Mouse (Mus musculus): ENCODE results near the gene Ociad2.

Gene Ociad2

DNA sequence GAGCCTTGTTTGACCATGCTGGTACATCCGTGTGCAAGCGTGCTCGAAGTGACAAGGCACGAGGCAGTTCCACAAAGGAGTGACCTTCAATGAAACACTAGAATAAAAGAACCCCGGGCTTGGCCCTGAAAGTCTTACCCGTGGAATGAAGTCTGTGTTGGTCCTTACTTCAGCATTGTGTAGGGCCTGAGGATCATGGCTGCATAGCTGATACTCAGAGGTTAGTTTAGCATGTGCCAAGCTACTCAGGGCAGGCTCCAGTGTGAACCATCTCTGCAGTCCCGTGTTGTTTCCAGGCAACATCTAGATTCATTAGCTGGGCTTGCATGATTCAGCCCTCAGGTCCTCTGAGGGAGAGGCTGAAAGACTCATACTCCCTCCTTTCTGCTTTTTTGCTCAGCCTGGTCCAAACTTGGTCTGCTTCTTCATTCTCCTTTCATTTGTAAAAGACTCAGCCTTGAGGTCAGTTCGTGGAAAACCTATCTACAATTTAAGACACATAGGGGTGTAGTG, at the start of gene Ociad2:
Gene Ociad2, minus strand, starts transcription at position 306 of the 513 bp plus-strand sequence.
- DNase-seq (ENCODE audit: low spot score), result no peak

DNA sequence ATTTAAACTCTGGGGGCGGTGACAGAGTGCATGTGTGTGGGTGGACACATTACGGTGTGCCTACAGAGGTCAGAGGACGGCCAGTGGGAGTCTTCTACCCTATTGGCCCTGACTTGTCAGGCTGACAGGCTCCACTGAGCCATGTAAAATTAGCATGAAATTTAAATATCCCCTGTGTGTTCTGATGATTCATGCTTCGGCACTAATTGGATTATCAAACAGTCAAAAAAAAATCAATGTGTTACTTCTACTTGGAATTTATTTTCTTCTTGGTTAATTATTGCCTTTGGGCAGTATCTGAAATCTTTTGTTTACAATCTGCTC, 42.8 kb upstream of the Ociad2 start:
- DNase-seq (ENCODE audit: low spot score), result no peak

DNA sequence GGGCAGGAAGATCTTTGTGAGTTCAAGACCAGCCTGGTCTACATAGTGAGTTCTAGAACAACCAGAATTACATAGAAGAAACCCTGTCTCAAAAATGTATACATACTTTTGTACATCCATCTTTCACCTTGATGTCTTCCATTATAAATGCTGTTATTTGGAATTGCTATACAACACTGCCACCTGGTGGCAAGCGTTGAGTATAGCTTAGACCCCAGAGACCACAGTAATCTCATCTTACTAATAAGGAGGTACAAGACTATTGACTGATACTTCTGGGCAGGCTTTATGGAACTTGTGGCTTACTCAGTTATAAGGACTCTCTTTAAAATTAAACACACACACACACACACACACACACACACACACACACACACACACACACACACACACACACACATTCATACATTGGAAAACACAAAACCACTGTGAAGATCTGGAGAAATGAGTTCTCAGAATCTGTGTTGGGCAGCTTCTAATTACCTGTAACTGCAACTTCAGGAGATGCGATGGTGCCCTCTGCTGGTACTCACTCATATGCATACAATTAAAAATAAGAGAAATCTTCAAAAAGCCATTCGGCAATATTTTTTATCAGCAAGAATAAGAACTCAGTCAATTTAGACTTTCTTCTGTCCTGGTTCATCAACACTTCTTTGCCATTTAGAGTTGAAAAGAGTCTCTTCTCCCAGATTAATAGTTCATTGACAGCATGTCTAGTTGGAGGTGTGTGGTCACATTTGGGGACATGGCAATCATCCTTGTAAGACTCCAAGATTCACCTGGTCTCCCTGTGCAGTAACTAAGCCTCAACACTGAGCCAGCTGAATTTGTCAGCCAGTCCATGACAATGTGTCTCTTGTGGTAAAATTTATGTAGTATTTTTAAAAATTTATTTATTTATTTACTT, 42.2 kb upstream of the Ociad2 start:
- DNase-seq (ENCODE audit: low spot score), result peak; percentile 70

DNA sequence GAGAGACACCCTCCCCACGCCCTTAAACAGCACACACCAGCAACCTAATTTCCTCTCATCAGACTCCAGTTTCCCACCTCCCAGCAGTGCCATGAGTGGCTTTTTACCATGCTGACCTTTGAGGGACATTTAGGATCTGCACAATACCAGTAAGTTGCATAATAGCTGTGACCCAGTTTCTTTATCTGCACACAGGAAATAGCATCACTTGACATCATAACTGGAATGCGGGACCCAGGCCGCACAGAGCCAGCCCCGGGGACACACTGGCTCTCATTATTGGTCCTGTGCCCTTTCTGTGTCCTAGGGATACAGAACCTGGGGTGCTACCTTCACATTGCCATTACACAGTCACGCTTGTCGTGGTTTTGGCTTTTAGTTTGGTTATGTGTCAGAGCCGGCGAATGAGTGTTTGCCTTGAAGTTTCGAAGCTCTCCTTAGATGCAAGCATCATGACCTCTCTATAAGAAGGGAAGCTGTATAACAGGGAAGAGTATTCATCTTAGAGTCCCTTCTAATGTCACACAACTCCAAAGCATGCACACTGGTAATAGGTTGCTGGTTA, 41.2 kb upstream of the Ociad2 start:
- no peak for DNase-seq (ENCODE audit: low spot score)

DNA sequence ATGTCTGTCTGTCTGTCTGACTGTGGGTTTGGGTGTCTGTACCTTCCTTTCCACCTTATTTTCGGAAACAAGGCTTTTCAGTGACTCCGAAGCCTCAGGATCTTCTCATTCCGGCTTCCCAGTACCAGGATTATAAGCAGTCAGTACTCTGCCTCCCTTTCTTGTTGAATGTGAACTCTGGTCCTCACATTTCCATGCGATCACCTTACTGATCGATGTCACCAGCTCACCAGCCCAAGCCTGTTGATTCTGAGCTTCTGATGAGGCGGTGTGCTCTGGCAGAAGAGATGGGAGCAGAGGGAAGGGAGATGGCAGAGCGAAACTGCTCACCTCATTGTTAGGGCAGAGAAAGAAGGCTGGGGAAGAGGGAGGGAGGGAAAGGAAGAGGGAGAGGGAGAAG, 40.7 kb upstream of the Ociad2 start:
- no peak for DNase-seq (ENCODE audit: low spot score)

DNA sequence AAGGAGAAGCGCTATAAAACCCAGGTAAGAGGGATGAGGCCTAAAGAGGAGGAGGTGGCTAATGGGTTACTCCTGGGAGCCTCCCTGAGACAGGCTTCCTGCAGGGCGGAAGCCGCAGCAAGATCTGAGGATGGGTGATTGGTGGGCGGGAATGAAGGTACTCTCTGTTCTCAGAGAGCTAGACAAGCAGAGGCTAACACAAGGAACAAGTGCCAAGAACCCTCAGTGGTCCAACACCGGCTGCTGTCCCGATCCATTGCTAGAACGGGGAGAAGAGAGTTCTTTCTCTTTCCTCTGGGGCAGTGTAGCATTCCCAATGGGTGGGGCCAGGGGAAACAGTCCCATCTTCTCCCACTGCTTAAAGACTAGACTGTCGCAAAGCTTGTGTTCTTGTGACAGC, 40.0 kb upstream of the Ociad2 start:
- DNase-seq (ENCODE audit: low spot score), result no peak

DNA sequence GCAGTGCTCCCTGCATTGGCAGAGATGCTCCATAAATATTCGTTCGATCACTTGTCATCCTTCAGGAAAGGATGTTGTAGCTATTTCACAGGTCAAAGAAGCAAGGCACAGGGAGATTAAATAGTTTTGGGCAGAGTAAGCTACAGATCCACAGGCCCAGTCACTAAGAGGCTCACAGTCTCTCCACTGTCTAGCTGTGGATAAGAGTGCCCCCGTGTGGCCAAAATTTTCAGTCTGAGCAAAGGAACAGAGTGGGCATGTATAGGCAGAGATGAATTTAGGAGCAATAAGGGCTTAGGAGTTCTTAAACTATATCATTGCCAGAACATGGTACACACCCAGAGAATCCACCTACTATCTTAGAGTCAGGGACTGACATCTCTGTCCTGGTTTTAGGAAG, 39.1 kb upstream of the Ociad2 start:
- DNase-seq (ENCODE audit: low spot score), result peak; percentile 94

DNA sequence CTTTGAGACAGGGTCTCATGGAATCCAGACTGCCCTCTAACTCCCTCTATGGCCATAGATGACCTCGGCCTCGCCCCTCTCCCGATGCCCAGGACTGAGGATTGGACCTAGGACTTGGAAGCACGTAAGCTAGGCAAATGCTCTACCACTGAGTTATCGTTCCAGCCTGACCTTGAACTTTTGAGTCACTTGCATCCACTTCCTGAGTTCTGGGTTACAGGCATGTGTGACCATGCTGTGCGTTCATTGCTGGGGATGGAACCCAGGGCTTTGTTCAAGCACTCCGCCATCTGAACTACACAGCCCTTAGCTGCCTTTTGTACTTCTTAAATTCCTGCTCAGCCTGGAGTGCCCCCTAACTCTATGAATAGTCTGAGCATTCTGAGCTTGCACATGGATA, 35.7 kb upstream of the Ociad2 start:
- DNase-seq (ENCODE audit: low spot score), result no peak

DNA sequence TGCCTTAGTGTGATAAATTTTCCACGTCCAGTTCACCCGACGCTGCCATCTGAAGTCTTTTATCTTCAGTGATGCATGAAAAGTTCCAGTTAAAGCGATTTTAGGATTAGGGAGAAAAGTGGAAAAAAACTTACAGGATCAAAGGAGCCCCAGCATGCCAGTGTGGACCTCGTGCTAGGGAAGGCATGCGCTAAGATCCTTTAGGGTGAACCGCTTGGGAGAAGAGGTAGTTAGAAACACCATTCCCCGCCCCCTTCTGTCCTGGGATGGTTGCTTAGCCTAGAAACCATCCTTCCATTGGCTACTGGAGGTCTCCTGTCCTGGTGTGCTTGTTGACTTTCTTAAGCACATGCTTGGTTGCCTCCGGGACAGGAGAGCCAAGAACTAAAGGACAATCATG, 35.2 kb upstream of the Ociad2 start:
- DNase-seq (ENCODE audit: low spot score), result no peak

DNA sequence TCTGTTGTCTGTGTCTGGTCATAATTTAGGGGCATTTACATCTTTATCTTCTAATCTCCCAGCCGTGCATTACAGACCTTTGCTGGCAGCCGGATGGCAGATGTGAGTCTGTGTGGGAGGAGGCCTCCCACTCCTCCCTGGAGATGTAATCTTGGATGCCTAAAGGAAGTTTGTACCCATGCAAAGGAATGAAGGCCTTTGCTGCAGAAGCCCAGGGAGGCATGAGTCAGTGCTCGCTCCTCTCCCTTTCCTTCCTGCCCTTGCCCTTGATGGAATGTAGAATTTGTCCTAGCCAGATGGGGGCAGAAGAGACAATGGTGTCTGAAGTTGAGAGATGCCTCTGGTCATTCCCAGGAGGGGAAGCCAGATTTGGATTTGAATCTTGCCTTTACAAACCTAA, 32.4 kb upstream of the Ociad2 start:
- no peak for DNase-seq (ENCODE audit: low spot score)

DNA sequence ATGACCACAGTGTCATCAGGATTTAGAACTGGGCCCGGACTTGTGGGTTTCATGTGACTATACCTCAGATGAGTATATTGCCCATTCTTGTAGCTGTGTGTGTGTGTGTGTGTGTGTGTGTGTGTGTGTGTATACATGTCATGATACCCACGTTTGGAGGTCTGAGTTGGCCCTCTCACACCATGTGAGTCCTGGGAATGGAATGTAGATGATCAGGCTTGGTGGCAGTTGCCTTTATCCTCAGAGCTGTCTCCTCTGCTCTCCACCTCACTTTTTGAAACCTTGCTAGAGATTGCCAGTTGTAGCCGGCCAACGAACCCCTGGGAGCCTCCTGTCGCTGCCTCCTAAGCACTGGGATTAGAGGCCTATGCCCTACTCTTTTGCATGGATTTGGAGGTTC, 31.8 kb upstream of the Ociad2 start:
- peak; percentile 72 for DNase-seq (ENCODE audit: low spot score)

DNA sequence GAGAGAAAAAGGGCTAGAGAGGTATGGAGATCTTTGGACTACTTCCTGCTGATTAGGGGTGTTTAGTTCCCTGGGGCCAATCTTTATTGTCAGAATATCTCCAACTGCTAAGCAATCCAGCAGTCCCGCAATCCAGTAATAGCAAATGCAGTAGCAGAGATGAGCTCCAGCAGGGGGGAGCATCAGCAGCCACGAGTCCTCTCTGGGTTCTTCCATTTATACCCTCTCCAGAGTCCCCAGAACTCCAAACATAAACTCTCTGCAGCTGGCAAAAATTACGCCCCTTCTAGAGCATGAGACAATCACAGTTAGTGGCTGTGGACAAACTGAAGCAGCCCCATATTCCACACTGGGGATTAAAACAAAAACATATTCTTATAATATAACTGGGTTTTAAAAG, 28.9 kb upstream of the Ociad2 start:
- no peak for DNase-seq (ENCODE audit: low spot score)

DNA sequence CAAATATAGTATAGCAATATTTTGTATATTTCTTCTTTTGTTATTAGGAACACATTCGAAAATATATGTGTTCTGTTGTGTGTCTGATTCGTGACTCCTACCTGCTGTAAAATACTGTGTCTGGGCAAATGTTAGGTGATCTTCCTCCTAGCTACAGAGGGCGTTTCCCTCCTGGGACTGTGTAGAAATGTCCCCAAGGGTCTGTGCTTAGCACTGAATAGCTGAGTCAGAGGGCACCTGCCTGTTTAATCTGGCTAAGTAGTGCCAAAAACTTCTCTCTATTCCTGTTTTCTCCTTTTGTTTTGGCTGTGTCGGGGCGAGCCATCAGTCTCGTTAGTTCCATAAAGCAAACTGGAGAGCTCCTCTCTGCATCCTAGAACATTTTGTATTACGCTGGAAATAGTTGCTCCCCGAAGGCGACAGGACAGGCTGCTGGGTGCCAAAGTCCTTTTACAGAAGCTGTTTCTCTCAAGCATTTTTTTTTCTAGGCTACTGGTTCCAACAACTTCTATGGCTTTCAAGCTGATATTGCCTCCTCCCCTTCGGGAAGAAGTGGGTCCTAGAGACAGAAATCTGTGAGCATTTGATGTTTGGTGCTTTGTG, 28.1 kb upstream of the Ociad2 start:
- no peak for DNase-seq (ENCODE audit: low spot score)

DNA sequence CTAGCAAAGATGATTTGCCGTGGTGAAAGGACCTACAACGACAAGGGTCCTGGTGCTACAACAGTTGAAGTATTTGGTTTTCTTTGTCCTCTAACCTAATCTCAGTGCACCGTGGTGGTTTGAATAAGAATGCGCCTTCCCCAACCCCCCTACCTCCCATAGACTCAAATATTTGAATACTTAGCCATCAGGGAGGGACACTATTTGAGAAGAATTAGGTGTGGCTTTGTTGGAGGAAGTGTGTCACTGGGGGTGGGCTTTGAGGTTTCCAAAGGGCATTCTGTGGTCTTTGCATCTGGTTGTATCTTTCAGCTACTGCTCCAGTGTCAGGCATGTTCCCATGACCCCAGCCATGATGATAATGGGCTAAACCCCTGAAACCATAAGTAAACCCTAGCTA, 27.1 kb upstream of the Ociad2 start:
- no peak for DNase-seq (ENCODE audit: low spot score)

DNA sequence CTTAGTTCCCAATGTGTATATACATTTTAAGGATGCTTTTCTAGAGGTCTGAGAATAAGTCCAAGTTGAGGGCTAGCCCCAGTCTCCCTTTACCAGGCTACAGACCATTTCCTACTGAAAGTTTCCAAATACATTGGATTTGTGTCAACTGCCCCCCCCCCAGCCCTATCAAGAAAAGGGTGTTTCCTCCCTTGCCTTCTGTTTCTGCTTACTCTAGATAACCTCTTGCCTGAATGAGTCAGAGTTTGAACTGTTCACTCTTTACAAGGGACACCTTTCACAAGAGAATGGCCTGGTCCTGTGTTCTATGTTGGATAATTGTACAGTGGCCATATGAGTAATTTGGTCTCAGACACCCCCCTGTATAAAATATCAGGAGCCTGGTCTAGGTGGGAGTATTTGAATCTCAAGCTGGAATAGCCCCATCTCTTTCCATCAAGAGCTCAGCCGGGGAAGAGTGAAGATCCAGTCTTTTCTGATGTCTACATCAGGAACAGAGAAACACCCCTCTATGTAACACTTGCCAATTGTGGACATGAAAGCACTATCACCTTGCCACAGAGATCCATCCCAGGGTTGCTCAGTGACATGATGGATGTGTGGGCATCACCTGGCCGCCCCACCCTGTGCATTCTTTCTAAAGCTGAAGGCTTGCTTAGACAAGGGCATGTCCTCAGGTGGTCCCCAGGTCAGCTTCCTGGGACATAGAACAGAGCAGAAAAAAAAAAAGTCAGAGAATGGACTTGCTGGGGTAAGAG, 23.5 kb upstream of the Ociad2 start:
- no peak for DNase-seq (ENCODE audit: low spot score)

DNA sequence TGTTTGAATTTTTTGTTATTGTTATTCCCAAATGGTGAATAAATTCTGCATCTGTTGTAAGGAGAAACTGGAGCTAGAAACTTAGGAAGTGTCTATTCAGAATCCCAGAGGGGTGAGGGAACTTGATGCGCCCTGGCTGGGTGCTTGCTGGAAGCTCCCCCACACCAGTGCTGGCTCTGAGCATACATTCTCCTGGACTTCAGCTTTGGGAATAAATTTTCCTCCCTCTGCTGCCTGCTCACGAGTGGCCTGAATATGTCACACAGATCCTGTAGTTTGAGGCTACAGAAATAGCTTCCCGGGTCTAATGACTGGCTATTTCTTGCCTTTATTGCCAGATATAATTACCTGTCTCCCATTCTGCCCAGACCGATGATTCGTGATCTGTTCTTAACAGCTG, 22.0 kb upstream of the Ociad2 start:
- DNase-seq (ENCODE audit: low spot score), result no peak

DNA sequence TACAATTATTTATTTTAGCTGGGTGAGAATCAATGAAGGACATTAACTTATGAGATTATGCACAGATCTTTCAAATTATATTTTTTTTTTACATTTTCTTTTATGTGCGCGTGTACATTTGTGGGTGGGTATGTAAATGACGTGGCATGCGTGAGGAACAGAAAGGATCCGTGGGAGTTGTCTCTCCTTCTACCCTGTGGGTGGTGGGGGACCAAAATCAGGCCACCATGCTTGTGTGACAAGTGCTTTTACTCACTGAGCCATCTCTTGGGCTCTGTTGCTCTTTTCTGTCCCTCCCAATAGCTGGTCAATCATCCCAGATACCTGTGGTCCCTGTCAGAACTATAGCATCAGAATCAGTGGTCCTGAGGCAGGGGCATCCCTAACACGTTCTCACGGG, 21.5 kb upstream of the Ociad2 start:
- no peak for DNase-seq (ENCODE audit: low spot score)

DNA sequence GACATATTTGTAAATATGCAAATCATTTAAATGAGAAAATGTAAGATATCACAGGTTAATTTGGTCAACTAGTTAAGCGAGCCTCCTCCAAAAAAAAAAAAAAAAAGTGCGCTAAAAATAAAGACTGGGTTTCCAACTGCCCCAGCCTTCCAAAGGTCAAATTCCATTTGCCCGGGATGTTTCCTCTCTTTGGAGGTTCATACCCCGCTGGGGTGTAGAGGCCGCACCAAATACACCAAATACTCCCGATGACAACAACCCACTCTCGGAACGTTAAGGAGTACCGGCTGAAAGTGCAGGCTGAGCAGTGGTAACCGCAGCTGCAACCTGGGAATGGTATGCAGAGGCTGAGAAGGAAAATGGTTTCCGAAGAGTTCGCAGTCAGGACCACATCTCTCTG, 19.4 kb upstream of the Ociad2 start:
- DNase-seq (ENCODE audit: low spot score), result no peak

DNA sequence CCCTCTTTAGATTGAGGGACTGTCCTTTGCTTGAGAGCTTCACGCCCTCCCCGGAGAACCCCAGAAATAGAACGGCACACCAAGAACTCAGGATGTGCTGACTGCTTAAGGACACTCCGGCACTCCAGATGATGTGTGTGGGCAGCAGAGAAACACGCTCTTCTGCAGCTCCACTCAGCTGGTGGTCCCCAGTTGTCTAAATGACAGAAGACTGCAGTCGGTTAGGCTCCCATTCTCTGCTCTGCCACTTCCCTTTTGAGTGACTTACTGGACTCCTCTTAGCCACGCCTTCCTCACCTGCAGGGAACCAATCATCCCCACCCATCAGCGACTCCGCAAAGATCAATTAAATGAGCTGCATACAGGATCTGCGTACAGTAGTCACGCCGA, 18.9 kb upstream of the Ociad2 start:
- no peak for DNase-seq (ENCODE audit: low spot score)

DNA sequence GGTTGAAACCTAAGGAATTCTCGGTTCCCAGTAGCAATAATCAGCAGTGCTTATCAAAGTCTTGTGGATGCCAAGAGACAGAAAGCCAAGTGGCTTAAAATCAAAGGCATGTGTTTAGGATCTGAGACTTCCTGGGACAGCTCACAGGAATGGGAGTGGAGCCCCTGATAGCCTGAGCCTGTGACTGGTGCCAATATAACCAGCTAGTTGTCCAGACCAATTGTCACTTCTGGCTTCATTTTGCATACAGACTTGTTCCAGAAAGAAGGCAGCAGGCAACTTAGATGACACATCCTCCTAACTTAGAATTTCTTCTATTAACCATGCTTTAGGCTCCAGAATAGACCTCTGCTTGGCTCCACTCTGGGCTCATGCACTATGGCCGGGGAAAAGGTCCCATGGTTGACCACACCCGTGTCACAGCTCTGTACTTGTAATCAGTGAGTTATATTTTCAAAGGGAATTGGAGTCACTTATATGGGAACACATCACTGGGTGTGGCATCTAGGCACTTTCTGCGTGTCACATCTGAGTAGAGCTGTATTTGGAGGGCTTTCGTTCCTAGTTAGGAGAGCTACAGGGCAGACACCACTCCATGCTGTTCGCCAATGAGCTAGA, 18.4 kb upstream of the Ociad2 start:
- no peak for DNase-seq (ENCODE audit: low spot score)

DNA sequence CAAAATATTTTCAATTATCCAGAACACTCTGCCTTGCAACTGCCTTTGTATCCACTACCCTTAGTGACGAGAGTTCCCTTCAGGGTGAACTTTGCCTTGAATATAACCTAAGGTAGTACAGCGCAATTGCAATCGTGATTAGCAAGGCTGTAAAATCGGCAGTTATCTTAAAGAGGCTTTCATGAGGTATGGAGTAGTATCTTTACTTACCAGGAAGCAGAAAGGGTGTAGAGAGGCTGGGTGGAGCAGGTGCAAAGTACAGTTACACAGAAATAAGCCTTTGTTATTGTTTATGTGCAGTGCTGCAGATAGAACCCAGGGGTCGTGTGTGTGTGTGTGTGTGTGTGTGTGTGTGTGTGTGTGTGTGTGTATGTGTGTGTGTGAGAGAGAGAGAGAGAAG, 14.6 kb upstream of the Ociad2 start:
- DNase-seq (ENCODE audit: low spot score), result no peak

DNA sequence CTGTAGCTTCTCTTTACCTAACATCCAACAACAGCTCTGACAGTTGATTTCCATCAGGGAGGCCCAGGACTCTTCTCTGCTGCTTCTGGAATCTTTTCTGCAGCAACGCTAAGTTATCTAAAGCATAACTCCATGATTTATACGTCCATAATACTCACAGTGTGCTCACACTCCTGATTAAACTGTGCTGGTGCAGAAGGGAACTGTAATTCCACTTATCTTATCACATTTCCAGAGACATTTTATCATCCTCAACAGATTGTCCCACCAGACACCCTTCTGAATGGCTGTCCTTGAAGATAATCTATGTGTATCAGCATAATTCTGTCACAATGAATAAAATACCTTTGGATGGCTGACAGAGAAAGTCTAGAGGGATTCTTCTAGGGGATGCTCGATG, 13.2 kb upstream of the Ociad2 start:
- DNase-seq (ENCODE audit: low spot score), result no peak
